Mouse (Mus musculus): ENCODE data around the gene Hexb.

DNA sequence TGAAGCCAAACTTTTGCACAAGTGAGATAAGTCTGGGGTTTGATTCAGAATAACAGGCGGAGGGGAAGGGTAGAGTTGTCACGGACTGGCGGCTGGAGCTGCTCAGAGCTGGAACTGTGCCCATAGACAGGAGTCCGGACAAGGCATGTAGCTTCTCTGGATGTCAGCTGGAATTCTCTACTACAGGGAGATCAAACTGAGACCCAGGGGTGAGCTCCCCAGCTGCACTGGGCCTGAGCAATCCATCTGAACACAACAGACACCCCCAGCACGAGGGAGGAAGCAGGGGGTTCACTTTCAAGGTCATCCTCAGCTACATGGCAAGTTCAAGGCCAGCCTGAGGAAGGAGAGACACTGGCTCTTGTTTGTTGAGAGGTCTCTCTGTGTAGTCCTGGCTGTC lies 13.5 kb downstream of the Hexb start:
- TF ChIP-seq CTCF (IDR thresholded peaks at IDR 0.05; ENCODE audit: low read depth, low read length) (no peak), GATA1 (IDR thresholded peaks at IDR 0.05; ENCODE audit: borderline replicate concordance, low read length) (no peak)

Data from G1E (cell line).